Mouse (Mus musculus): ENCODE measurements around the gene Slc25a25.

The Slc25a25 gene

GRCm38 (mm10) chr2:32458300-32458699 lies 7.1 kb upstream of the Slc25a25 start:
- no peak for DNase-seq

DNA sequence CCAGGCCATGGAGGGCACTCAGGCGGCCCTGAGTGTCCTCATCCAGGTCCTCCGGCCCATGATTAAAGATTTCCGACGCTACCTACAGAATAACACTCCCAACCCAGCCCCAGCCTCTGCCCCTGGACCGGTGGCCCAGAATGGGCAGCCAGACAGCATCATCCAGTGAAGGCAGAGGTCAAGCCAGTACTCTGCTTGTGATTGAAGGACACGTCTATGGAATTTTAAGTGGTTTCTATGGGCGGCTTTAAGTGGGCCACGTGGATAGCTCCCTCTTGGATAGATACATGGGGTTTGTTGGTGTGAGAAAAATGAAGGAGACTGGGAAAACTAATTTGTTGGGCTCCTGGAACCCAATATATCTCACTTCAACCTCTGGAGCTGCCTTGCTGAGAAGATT lies 3.9 kb upstream of the Slc25a25 start:
- DNase-seq: no peak

DNA sequence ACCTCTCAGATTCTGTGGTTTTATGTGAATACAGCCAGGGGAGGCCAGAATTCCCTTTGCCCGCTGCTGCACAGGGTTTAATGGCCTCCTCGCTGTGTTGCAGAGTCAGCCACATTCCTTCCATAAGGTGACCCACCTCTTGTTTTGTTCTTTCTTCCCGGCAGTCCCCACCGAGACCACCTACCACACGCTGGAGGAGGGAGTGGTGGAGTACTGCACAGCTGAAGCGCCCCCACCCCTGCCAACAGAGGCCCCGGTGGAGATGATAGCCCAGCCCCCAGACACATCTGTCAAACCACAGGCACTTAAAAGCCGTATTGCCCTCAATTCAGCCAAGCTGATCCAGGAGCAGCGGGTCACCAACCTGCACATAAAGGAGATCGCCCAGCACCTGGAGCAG lies 3.4 kb upstream of the Slc25a25 start:
- DNase-seq: no peak

DNA sequence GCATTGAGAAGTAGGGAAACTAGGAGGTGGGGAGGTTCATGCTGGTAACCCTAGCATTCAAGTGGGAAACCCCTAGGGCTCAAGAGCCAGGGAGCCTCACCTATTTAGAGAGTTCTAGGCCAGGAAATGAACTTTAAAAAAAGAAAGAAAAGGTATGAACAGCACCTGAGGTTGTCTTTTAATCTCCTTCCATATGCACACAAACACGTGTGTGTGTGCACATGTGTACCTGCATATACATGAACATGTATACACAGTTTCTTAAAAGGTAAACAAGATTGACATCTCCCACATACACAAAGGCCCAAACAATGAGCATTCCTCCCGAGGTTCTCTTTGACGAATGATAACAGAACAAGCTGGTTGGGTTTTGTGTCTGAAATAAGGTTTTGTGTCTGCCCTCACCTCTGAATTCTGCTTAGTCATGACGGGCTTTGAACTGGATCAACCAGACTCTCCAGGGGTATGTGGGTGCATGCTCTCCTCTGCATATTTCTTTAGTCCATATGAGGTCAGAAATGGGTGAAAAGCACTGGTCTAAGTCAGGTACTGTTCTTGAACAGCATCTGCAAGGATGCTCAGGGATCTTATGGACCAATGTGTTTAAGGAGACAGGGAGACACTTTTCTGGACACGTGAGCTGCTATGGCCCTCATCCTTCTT lies 2.5 kb upstream of the Slc25a25 start:
- DNase-seq: no peak

DNA sequence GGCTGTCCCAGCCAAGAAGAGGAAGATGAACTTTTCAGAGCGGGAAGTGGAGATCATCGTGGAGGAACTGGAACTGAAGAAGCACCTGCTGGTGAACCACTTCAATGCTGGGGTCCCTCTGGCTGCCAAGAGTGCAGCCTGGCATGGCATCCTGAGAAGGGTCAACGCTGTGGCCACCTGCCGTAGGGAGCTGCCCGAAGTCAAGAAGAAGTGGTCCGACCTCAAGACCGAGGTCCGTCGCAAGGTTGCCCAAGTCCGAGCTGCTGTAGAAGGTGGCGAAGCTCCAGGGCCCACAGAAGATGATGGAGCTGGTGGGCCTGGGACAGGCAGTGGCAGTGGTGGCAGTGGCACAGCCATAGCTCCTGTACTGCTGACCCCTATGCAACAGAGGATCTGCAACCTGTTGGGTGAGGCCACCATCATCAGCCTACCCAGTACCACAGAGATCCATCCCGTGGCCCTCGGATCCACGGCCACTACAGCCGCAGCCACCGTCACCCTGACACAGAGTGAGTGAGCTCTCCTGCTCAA lies 1.3 kb upstream of the Slc25a25 start:
- no peak for DNase-seq

DNA sequence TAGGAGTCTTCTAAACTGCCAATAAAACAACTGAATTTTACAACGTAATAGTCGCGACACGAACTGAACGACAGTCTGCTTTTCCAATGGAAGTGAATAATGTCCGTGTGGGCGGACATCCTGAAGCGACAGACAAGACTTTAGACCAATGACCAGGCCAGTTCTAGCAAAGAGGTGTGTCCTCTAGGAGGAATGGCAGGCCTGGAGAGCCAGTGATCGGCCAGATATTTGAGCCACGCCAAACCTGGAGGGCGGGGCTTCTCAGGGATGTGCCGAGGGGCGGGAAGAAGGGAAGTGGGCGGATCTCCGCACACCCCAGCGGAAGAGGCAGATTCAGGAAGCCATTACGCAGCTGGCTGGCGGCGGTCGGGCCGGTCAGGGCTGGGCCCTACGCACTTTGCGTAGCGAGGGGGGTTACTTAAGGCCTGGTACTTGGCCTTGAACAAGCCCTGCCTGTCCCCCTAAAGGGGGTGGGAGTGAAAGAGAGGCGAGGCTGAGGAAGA lies 676 bp upstream of the Slc25a25 start:
- DNase-seq: peak; percentile 99

- peak; percentile 62 for DNase-seq
Observed at GRCm38 (mm10) chr2:32449761-32450754, 1.2 kb downstream of the Slc25a25 start, which contains the start of gene Naif1. Naif1 (plus strand) TSS chr2:32450457.

DNA sequence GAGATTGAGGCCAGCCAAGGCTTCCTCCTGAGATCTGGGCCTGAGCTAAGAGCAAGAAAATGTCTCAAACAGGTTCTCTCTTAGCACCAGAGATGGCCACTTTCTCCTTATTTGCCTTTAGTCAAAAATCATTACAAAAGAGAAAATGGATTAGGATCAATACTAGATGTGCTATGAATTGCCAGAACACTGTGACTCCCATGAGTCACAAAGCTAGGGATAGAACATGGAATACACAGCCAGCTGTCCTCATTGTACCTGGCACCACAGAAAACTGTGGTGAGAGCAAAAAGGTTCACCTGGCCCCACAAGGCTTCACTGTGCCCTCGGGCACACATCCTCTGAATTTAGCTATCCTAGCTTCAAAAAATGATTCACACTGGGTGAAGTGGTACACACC lies 2.8 kb downstream of the Slc25a25 start:
- no peak for DNase-seq

- peak; percentile 55 for DNase-seq
Observed at GRCm38 (mm10) chr2:32447264-32447936, 3.8 kb downstream of the Slc25a25 start.

DNA sequence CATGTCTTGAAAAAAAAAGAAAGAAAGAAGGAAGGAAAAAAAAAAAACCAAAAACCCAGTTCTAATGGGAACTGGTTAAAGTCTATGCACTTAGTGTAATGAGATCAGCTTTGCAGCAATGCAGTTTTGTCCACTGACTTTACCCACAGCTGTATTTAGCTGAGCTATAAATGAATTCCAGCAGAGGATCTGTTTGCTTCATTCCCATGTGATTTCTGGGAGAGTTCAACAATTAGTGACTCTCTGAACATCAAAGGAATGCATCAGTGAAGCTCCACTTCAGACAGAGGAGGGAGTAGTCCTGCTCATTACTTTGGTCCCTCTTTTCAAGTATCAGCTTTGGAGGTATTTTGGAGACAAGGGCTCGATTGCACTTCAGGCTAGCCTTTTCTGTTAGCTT lies 5.7 kb downstream of the Slc25a25 start:
- DNase-seq: no peak

GRCm38 (mm10) chr2:32441550-32441949 lies 9.7 kb downstream of the Slc25a25 start:
- no peak for DNase-seq

GRCm38 (mm10) chr2:32440632-32441031 lies 10.6 kb downstream of the Slc25a25 start:
- no peak for DNase-seq

DNA sequence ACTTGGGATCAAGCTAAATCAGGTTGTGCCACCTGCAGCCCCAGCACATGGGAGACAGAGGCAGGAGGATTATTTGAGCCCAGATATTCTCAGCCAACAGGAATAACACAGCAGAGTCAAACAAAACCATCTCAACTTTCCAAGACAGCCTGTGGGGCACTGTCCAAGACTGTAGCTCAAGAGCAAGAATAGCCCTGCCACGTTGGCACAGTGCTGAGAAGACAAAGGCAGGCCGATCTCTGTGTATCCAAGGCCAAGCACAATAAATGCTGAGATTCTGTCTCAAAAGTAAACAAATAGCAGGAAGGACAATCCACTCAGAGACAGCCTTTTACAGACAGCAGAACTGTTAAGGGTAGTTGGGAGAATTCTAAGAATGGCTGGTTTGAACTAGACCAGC lies 11.1 kb downstream of the Slc25a25 start:
- DNase-seq: no peak

- DNase-seq: no peak
Observed at GRCm38 (mm10) chr2:32439177-32439576, 12.1 kb downstream of the Slc25a25 start.

DNA sequence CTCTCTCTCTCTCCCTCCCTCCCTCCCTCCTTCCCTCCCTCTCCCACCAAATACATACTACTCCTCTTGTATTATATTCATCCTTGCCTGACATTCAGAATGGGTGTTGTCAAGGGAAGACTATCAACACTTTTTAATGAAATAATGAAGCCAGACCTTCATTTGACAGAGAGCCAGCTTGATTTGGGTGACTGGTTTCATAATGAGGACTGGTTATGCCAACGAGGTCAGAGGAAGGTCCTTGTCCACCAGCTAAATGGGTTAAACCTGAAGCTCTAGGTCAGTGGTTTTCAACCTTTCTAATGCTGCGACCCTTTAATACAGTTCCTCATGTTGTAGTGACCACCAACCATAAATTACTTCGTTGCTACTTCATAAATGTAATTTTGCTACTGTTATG lies 12.5 kb downstream of the Slc25a25 start:
- DNase-seq: no peak

DNA sequence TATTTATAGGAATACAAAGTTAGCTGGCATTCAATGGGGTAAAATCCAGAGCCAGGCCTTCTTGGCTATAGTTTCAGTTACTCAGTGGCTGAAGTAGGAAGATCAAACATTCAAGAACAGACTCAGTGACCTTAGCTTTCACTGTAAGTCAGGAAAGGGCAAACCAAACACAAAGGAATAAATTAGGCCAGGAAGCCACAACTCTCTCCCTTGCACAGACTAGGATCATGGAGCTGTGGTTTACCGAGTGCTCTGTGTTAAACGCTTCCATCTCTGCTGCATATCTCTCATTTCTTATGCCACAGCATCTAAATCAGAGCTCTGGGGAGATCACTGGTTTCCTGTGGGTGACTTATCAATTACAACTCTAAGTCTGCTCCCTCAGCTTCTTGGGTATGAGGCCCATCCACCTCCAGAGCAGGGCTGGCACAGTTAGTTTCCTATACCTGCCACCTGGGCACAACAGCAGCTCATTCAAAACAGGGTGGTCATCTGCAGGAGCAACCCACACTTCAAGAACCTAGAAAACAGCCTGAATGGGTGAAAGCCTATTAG lies 13.6 kb downstream of the Slc25a25 start:
- DNase-seq: no peak

GRCm38 (mm10) chr2:32436686-32437372 lies 14.4 kb downstream of the Slc25a25 start:
- DNase-seq: no peak

- DNase-seq: peak; percentile 93
Observed at GRCm38 (mm10) chr2:32430701-32431676, 20.3 kb downstream of the Slc25a25 start.

GRCm38 (mm10) chr2:32429215-32429891 lies 21.9 kb downstream of the Slc25a25 start:
- no peak for DNase-seq

DNA sequence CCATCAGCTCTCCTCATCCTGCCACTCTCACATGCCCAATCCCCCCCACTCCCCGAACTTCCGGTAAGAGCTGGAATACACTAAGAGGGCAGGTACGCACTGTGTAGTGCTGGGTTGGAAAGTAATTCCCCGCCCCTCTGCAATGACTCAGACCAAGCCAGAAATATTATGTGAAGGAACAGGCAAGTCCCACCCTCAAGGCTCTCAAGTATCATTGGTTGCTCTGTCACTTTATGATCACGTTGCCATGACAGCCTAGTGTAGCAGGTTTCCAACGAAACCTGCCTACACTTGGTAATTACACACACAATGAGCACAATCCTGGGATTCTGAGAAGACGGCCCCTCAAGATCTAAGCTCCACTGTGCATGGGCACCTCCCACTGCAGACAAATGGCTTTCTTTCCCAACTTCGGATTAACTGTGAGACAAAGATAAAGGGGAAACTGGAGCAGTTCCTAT lies 23.0 kb downstream of the Slc25a25 start:
- peak; percentile 84 for DNase-seq
